Mouse (Mus musculus): ENCODE measurements around the gene Mon1a.

Mon1a gene

GRCm38 (mm10) chr9:107950460-107951355 lies 62.8 kb downstream of the Mon1a start:
- DNase-seq: peak; percentile 97

All from lung, postnatal 10 days (tissue).